Mouse (Mus musculus) C2C12 (cell line): ENCODE data around the gene Prr22.

Source experiments
- CEBPB ChIP-seq: IDR thresholded peaks from one replicate; pipeline ENCODE4 v1.6.1; 2011; ENCODE audit warnings: low read depth, mild to moderate bottlenecking, control low read depth, moderate library complexity
- CTCF ChIP-seq: IDR thresholded peaks from one replicate; pipeline ENCODE4 v1.5.1; 2011; ENCODE audit not compliant: control insufficient read depth, insufficient read depth, insufficient read length
- FOSL1 ChIP-seq: IDR thresholded peaks from one replicate; pipeline ENCODE4 v1.8.0; 2011; ENCODE audit warnings: mild to moderate bottlenecking, low read length; ENCODE audit not compliant: poor library complexity, insufficient read depth, severe bottlenecking
- MAX ChIP-seq: IDR thresholded peaks from one replicate; pipeline ENCODE4 v1.6.1; 2011; ENCODE audit warnings: mild to moderate bottlenecking, control low read depth
- MYOD1 ChIP-seq: IDR thresholded peaks from one replicate; pipeline ENCODE4 v1.6.1; 2011; ENCODE audit warnings: low read depth; ENCODE audit not compliant: control insufficient read depth, insufficient read length
- MYOG ChIP-seq: IDR thresholded peaks from one replicate; pipeline ENCODE4 v1.6.1; 2011; ENCODE audit not compliant: control insufficient read depth, insufficient read length; ENCODE audit errors: extremely low read depth
- USF1 ChIP-seq: IDR thresholded peaks from one replicate; pipeline ENCODE4 v1.6.1; 2011; ENCODE audit warnings: low read depth, mild to moderate bottlenecking, control low read depth, moderate library complexity

GRCm38 (mm10) chr17:56761991-56762410 is 8.0 kb upstream of the Prr22 start:
- TF ChIP-seq CTCF (no peak), MAX (no peak), MYOG (no peak), FOSL1 (no peak), USF1 (no peak), MYOD1 (no peak), CEBPB (no peak)
